Mouse (Mus musculus): ENCODE results near the gene Ctsz.

- TF ChIP-seq GATA1 (IDR thresholded peaks at IDR 0.05; ENCODE audit: borderline replicate concordance, low read length), result no peak
- no peak for TF ChIP-seq FLI1 (IDR thresholded peaks at IDR 0.05; ENCODE audit: low read length)
Measured at GRCm38 (mm10) chr2:174446905-174447304, 8.1 kb upstream of the Ctsz start.

Measured in megakaryocyte, embryonic 14.5 days (primary cell).